Mouse (Mus musculus) forebrain, embryonic 11.5 days (tissue): ENCODE data around the gene Mup13. TPM values are rescaled to one million over a fixed set of nuclear protein-coding genes. Genes with fewer than 3 reads are reported as not detected.
"Not testable (repeated sequence)": the region's sequence is repeated elsewhere in the genome, so short reads cannot be mapped to it uniquely, and the experiment has no call there.

ENCODE experiments used
- ATAC-seq: fragments of 200-750 bp; cut with Nextera tagmentation; replicated peaks from 2 replicates; pipeline ENCODE4 v1.8.0; 2017; ENCODE audit warnings: moderate TSS enrichment; ENCODE audit not compliant: low FRiP score
- DNase-seq: peaks from one replicate; pipeline ENCODE4 v3.0.0-alpha.2; 2017; ENCODE audit warnings: low spot score
- H3K27ac ChIP-seq: fragments of 300-500 bp; sonication (generic); 2 replicates; pipeline ENCODE4 v1.5.1; 2014; ENCODE audit warnings: low read depth, low read length
- H3K27me3 ChIP-seq: fragments of 300-500 bp; sonication (generic); 2 replicates; pipeline ENCODE4 v1.6.1; 2014; ENCODE audit warnings: mild to moderate bottlenecking, low read length, mixed read lengths; ENCODE audit not compliant: control insufficient read depth, insufficient read depth
- H3K36me3 ChIP-seq: fragments of 300-500 bp; sonication (generic); 2 replicates; pipeline ENCODE4 v1.6.1; 2014; ENCODE audit warnings: mild to moderate bottlenecking, low read length, moderate library complexity, mixed read lengths; ENCODE audit not compliant: control insufficient read depth, insufficient read depth
- H3K4me1 ChIP-seq: fragments of 300-500 bp; sonication (generic); replicated peaks from 2 replicates; pipeline ENCODE4 v1.6.1; 2014; ENCODE audit warnings: low read length, mixed read lengths; ENCODE audit not compliant: control insufficient read depth, insufficient read depth
- H3K4me2 ChIP-seq: fragments of 300-500 bp; sonication (generic); 2 replicates; pipeline ENCODE4 v1.6.1; 2014; ENCODE audit warnings: low read depth, mild to moderate bottlenecking, low read length, moderate library complexity, mixed read lengths; ENCODE audit not compliant: severe bottlenecking
- H3K4me3 ChIP-seq: fragments of 300-500 bp; sonication (generic); 2 replicates; pipeline ENCODE4 v1.5.1; 2014; ENCODE audit warnings: low read depth, low read length
- H3K9ac ChIP-seq: fragments of 300-500 bp; sonication (generic); 2 replicates; pipeline ENCODE4 v1.6.1; 2014; ENCODE audit warnings: low read length
- H3K9me3 ChIP-seq: fragments of 300-500 bp; sonication (generic); 2 replicates; pipeline ENCODE4 v1.6.1; 2016; ENCODE audit warnings: low read length, mixed read lengths; ENCODE audit not compliant: control insufficient read depth
- WGBS: fragments of 180-500 bp; shearing (Covaris S2); extraction: QIAGEN DNeasy Blood & Tissue Kit; methylation state at CpG from one replicate; pipeline ENCODE4 v1.1.7; 2014; 5-methylcytosine and 5-hydroxymethylcytosine counted together
- polyA plus RNA-seq: library from polyadenylated mRNA; unstranded; fragments of >200 nt; fragmentation: Nextera tagmentation; extraction: Ambion mirVana; gene quantifications from 2 replicates; pipeline ENCODE4 v1.2.1, GENCODE M21; 2014

Mup13 gene
- polyA plus RNA-seq = not detected in 2 replicates

DNA sequence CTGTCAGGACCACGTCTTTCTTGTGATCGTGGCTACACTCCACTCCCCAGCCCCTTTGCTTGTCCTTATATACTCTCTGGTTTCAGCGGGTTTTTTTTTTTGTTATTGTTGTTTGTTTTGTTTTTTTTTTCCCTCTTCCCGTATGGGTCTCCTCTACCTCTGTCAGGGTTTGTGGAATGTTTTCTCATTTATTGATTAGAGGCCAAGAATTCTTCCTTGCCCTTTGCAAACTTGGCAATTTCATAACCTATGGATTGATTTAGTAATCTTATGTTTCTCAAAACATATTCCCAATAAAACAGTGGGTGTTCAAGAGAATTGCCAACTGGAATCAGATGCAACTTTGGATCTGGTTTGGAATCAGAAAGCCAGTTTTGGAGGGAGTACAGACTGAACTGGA lies at the start of gene Mup13:
Gene Mup13, minus strand, starts transcription at position 101 of the 400 bp plus-strand sequence.
- not testable (repeated sequence) for H3K27ac ChIP-seq, ATAC-seq, H3K9me3 ChIP-seq, H3K4me3 ChIP-seq, H3K4me2 ChIP-seq, H3K27me3 ChIP-seq, H3K4me1 ChIP-seq, H3K36me3 ChIP-seq, DNase-seq, H3K9ac ChIP-seq
- 83% methylated on average over 4 of the region's 4 CpGs for WGBS

Other genes starting within 250 kb of the Mup13 start
- gene Mup14, start 75.7 kb upstream of the Mup13 start, polyA plus RNA-seq = not detected in 2 replicates
- gene Mup15, start 211.5 kb upstream of the Mup13 start, polyA plus RNA-seq = not detected in 2 replicates